In genomic region chr7:75495941-75496441, GRCm38 (mm10) we compare ENCODE assay signal across 16 mouse cellular contexts. TPM values are rescaled to one million over a fixed set of nuclear protein-coding genes. Genes with fewer than 3 reads are reported as not detected.
A peak's percentile ranks its signal among the peaks of the same experiment; 100 is the strongest.
DNase-seq lines count a peak whose midpoint lies in the region; ATAC-seq and TF ChIP-seq lines count a peak whose summit lies in the region.
"Had no signal": no experiment of that assay in that cellular context is flagged by ENCODE, and none has a peak within 500 bp of the region (broad histone marks: within the 10 kb centered on the region; RNA-seq: fewer than 3 reads in every experiment).

No protein-coding gene starts in this region.

- peaks cover 54% of the 10 kb centered on the region for H3K4me1 ChIP-seq in heart, postnatal 0 days (ENCODE audit: control insufficient read depth, insufficient read depth)
- H3K4me1 ChIP-seq in stomach, postnatal 0 days (replicated peaks; ENCODE audit: control insufficient read depth, insufficient read depth): 0 out of 2 replicates have a peak, but pooled peaks cover 3% of the 10 kb centered on the region
- H3K4me1 ChIP-seq: midbrain, embryonic 15.5 days; neural tube, embryonic 12.5 days had no signal

- H3K27ac ChIP-seq in heart, postnatal 0 days (ENCODE audit: low read depth): peak overlapping the region; percentile 46
- H3K27ac ChIP-seq in stomach, postnatal 0 days (replicated peaks): no peak overlapping the region
- H3K27ac ChIP-seq: embryonic facial prominence, embryonic 10.5 days; macrophage; midbrain, embryonic 15.5 days; neural tube, embryonic 12.5 days had no signal

- DNase-seq in cerebellum, adult 9-10 months: peak; percentile 3
- no peak for DNase-seq in cerebellum, postnatal 4 days (ENCODE audit: low spot score in 2 of 2)
- no peak for DNase-seq in heart, postnatal 0 days (ENCODE audit: low spot score)
- no peak for DNase-seq in heart, adult 8-10 months (ENCODE audit: low spot score)
- DNase-seq in T-cell, adult 2 months (ENCODE audit: low spot score): peak; percentile 66
- DNase-seq in lung, postnatal 10 days: peak; percentile 60
- DNase-seq in stomach, postnatal 0 days (ENCODE audit: low spot score): no peak
- DNase-seq in ovary, postnatal 10 days (ENCODE audit: low spot score): no peak
- DNase-seq: adrenal gland, postnatal 36 days; kidney, adult 18-20 months; liver; thymus, postnatal 14 days had no signal

- no peaks in the 10 kb centered on the region for H3K36me3 ChIP-seq in heart, postnatal 0 days (replicated peaks; ENCODE audit: control insufficient read depth, insufficient read depth, low read length)
- no peaks in the 10 kb centered on the region for H3K36me3 ChIP-seq in stomach, postnatal 0 days (ENCODE audit: control insufficient read depth, insufficient read depth, low read length)
- H3K36me3 ChIP-seq: embryonic facial prominence, embryonic 10.5 days; midbrain, embryonic 15.5 days; neural tube, embryonic 12.5 days had no signal

- no peak overlapping the region for H3K4me2 ChIP-seq in heart, postnatal 0 days (ENCODE audit: low read depth, low read length)
- no peak overlapping the region for H3K4me2 ChIP-seq in stomach, postnatal 0 days (replicated peaks; ENCODE audit: low read depth)
- H3K4me2 ChIP-seq: midbrain, embryonic 15.5 days; neural tube, embryonic 12.5 days had no signal

- no peak for ATAC-seq in heart, postnatal 0 days (ENCODE audit: insufficient read depth, low read depth)
- ATAC-seq in stomach, postnatal 0 days (ENCODE audit: low FRiP score, low TSS enrichment): no peak
- ATAC-seq: midbrain, embryonic 15.5 days had no signal

- H3K9ac ChIP-seq in heart, postnatal 0 days (replicated peaks; ENCODE audit: low read depth, low read length): no peak overlapping the region
- no peak overlapping the region for H3K9ac ChIP-seq in stomach, postnatal 0 days (ENCODE audit: low read length)
- H3K9ac ChIP-seq: midbrain, embryonic 15.5 days; neural tube, embryonic 12.5 days had no signal

- H3K9me3 ChIP-seq in heart, postnatal 0 days (replicated peaks; ENCODE audit: control insufficient read depth, low read length): no peaks in the 10 kb centered on the region
- no peaks in the 10 kb centered on the region for H3K9me3 ChIP-seq in stomach, postnatal 0 days (ENCODE audit: control insufficient read depth, low read length)
- H3K9me3 ChIP-seq: embryonic facial prominence, embryonic 10.5 days; midbrain, embryonic 15.5 days; neural tube, embryonic 12.5 days had no signal

- TF ChIP-seq EP300 in heart, postnatal 0 days (IDR thresholded peaks at IDR 0.05; ENCODE audit: low read depth): no peak
- TF ChIP-seq EP300 in stomach, postnatal 0 days (optimal IDR thresholded peaks at IDR 0.05): no peak

- no peaks in the 10 kb centered on the region for H3K27me3 ChIP-seq in heart, postnatal 0 days (ENCODE audit: control insufficient read depth, insufficient read depth, low read length)
- H3K27me3 ChIP-seq in stomach, postnatal 0 days (ENCODE audit: control insufficient read depth, insufficient read depth, low read length): no peaks in the 10 kb centered on the region
- H3K27me3 ChIP-seq: midbrain, embryonic 15.5 days; neural tube, embryonic 12.5 days had no signal

- H3K4me3 ChIP-seq in heart, postnatal 0 days (ENCODE audit: low read depth, low read length): no peak overlapping the region
- no peak overlapping the region for H3K4me3 ChIP-seq in stomach, postnatal 0 days (ENCODE audit: low read depth, low read length)
- H3K4me3 ChIP-seq: embryonic facial prominence, embryonic 10.5 days; midbrain, embryonic 15.5 days; neural tube, embryonic 12.5 days had no signal

- WGBS in heart, postnatal 0 days: 80% methylated on average over 3 of the region's 3 CpGs
- 69% methylated on average over 3 of the region's 3 CpGs for WGBS in stomach, postnatal 0 days

- TF ChIP-seq CTCF in heart, postnatal 0 days (IDR thresholded peaks at IDR 0.05; ENCODE audit: low read depth): no peak
- no peak for TF ChIP-seq CTCF in stomach, postnatal 0 days (IDR thresholded peaks at IDR 0.05; ENCODE audit: low read depth)

RNA-seq across cellular contexts. Expression of gene Akap13, which starts 40.7 kb away (rescaled TPM):
- total RNA-seq in heart, postnatal 0 days (2014; rRNA removed; ENCODE audit: low replicate concordance): 80.1 and 113 TPM in 2 replicates
- 29.8 and 34.2 TPM in 2 replicates for polyA plus RNA-seq in heart, postnatal 0 days (2015; fragmentation: Nextera tagmentation; extraction: Ambion mirVana)
- 10 to 100 TPM; 70.2 to 79.8 (median 75.9) TPM for total RNA-seq in heart, adult 8-10 months (2022)
- 15.2 and 18.8 TPM in 2 replicates for polyA plus RNA-seq in stomach, postnatal 0 days (2015; fragmentation: Nextera tagmentation; extraction: Ambion mirVana)

Comparison
In these comparisons a context has a peak if more than half of its experiments do, and no peak if none do; other contexts are left out.
1. DNase-seq: peak in cerebellum, adult 9-10 months (single experiment), T-cell, adult 2 months (single experiment) and lung, postnatal 10 days (single experiment); none in cerebellum, postnatal 4 days (0 of 2), heart, postnatal 0 days (single experiment), heart, adult 8-10 months (single experiment), stomach, postnatal 0 days (single experiment) and ovary, postnatal 10 days (single experiment).